Mouse (Mus musculus): Measurements from ENCODE around the gene Rheb.
"Not testable (repeated sequence)": the region's sequence is repeated elsewhere in the genome, so short reads cannot be mapped to it uniquely, and the experiment has no call there.

Rheb gene

GRCm38 (mm10) chr5:24792961-24793360, 49.5 kb downstream of the Rheb start:
- DNase-seq (ENCODE audit: low read depth): no peak

DNA sequence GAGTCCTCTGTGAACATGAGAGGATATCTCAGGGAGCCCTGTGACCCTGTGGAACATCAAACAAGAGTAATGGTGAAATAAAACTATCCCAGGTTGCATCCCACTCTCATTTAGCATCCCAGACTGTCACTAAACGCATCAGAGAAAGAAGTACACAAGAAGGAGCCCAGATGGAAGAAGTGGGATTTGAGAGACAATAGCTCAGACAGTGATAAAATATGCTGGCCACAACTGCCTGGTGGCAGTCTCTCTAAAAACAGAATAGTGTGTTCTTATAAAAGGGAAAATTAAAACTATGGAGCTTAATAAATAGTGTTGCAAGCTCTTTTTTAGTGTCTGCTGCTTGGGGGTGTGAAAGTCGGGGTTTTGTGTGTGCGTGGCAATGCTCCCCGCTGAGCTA, 59.5 kb downstream of the Rheb start:
- no peak for DNase-seq (ENCODE audit: low read depth)

DNA sequence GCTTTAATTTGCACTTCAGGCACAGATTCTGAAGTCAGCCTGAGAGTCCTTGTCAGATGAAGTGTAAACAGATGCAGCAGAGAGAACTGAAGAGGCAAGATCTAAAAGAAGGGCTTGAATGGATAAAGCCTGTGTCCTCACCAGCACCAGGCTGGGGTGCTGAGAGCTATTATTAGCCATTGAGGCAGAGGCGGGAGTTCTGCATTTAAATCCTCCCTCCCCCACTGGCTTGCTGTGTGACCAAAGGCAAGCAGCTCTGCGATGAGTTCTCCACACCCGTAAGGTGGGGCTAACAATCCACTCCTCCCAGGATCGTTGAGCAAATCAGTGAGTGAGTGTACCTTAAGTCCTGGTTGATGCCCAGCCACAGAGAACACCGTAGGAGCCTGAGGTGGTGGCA, 61.4 kb downstream of the Rheb start:
- no peak for DNase-seq (ENCODE audit: low read depth)

GRCm38 (mm10) chr5:24779881-24780512, 62.4 kb downstream of the Rheb start:
- DNase-seq (ENCODE audit: low read depth): peak; percentile 65

DNA sequence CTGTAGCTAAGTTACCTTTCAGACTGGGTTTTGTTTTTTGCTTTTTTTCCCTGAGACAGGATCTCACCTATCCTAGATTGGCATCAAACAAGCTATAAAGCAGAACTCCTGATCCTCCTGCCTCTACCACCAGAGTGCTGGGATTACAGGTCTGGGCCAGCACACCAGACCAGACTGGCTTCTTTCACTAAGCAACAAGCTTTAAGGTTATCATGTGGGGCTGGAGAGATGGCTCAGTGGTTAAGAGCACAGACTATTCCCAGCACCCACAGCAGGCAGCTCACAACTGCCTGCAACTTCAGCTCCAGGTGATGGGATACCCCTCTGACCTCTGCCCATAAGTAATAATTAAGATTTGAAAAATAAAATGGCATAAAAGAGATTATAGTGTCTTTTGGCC, 63.1 kb downstream of the Rheb start:
- no peak for DNase-seq (ENCODE audit: low read depth)

DNA sequence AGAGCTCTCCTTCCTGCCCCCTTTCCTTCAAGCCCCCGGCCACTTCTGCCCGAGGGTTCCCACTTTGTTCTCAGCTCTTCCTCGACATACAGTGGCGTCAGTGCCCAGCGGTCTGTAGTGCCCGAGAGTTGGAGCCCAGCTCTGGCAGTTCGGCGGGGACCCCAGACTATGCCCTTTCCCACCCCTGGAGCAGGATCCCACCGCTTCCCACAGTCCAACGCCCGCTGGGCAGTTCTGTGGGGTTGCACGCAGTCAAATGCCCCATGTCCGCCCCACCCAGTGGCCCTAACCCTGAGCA, 63.6 kb downstream of the Rheb start:
- no peak for DNase-seq (ENCODE audit: low read depth)

DNA sequence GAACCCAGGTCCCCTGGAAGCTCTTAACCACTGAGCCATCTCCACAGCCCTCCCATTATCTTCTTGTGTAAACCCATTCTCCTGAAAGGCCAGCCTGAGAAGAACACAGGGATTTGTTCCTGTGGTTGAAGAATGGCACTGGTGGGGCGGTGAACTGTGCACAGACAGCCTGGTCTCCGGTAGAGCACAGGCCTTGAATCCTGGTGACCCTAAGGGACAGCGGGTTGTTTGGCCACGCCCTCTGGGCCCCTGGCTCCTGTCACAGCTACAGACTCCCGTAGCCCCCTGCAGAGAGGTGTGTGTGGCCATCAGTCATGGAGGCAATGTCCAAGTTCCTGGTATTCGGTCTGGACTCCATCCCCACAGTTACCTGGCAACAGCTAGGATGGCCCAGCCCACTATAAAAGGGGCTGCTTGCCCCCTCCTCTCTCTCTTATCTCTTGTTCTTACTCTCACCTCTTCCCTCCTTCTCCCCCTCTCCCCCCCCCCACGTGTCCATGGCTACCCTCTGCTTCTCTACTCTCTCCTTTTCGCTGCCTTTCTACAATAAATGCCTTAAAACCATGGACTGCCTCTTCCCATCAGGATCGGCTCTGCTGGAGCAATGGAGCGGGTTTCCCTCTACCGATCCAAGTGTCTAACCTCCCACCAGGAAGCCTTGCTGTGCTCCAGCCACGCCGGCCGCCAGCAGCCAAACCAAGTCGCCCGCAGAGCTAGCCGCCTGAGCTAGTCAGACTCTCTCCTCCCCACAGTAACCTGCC, 64.2 kb downstream of the Rheb start:
- no peak for DNase-seq (ENCODE audit: low read depth)

DNA sequence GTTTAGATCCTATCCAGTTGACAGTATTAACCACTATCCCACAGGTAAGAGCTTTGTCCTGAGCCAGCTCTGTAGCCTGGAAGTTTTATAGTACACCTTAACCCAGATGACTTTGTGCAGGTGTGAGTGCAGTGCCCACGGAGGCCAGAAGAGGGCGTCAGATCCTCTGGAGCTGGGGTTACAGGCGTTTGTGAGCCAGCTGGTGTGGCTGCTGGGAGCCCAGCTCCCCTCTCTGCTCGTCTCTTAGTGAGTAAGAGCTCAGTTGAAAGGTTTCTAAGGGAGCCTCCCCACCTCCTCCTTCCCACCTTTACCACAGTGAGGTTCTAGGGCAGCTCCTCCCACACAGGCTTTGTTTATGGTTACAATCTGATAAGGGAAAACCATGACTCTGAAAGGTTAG, 65.7 kb downstream of the Rheb start:
- DNase-seq (ENCODE audit: low read depth): peak; percentile 19

- not testable (repeated sequence) for DNase-seq (ENCODE audit: low read depth)
Measured at GRCm38 (mm10) chr5:24774549-24774948, 67.9 kb downstream of the Rheb start.

- DNase-seq (ENCODE audit: low read depth): no peak
Measured at GRCm38 (mm10) chr5:24757816-24758215, 84.6 kb downstream of the Rheb start, which contains the start of gene Crygn. Gene Crygn, minus strand, starts transcription at chr5:24758008.

- no peak for DNase-seq (ENCODE audit: low read depth)
Measured at GRCm38 (mm10) chr5:24756931-24757330, 85.5 kb downstream of the Rheb start.

Data from 416B (cell line).